Mouse (Mus musculus) heart, adult 2 months (tissue): Measurements from ENCODE around the gene Ankrd33b.

Experiments used
- CTCF ChIP-seq: fragments of 200-600 bp; IDR thresholded peaks from 2 replicates; pipeline ENCODE4 v1.8.1; 2022; ENCODE audit warnings: antibody characterized with exemption, mild to moderate bottlenecking, moderate library complexity
- EP300 ChIP-seq: fragments of 200-500 bp; IDR thresholded peaks from 2 replicates; pipeline ENCODE4 v1.6.1; 2011; ENCODE audit warnings: low read depth, low read length, control low read depth; ENCODE audit not compliant: insufficient read depth
- POLR2A ChIP-seq: fragments of 200-500 bp; IDR thresholded peaks from 2 replicates; pipeline ENCODE4 v1.6.1; 2011; ENCODE audit warnings: mild to moderate bottlenecking, low read depth, low read length, control low read depth; ENCODE audit not compliant: insufficient read depth

GRCm38 (mm10) chr15:31415181-31415580 lies 47.7 kb upstream of the Ankrd33b start:
- no peak for TF ChIP-seq CTCF
- TF ChIP-seq POLR2A = no peak
- no peak for TF ChIP-seq EP300
